Mouse (Mus musculus): ENCODE results near the gene Cmpk1. TPM values are rescaled to one million over a fixed set of nuclear protein-coding genes. Genes with fewer than 3 reads are reported as not detected.

Gene Cmpk1
- 42.8 TPM for total RNA-seq (2023)

GRCm38 (mm10) chr4:114986591-114987432 lies at the start of gene Cmpk1:
Gene Cmpk1 (minus strand): TSS chr4:114987241.

DNA sequence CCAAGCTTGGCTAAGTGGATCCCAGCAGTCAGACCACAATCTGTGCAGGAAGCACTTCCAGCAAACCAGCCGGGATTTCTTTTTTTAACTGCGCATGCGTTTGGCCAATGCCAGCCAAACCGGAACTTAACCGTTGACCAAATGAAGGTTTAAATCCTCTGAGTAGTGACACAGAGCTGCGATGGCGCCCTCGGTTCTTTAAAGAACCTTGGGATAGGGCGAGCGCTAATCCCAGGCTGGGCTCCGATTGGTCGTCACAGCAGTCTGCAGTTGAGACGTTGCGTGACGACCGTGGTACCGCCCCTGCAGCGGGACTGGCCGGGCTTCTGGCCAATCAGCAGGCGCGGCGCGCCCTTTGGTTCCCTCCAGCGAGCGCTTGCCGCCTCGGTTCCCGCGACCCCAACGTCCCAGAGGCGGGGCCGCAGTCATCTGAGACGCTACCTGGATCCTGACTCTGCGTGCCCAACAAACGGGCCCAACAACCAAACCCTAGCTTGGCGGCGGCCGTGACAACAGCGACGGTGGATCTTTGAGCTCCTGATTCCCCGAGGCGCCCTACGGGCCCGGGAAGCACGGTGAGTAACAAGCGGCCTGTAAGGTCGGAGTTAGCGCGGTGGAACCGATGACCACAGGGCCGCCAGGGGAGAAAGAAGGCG lies 12.9 kb upstream of the Cmpk1 start, which contains the start of gene Stil:
Gene Stil (plus strand): TSS at position 387 of the 656 bp plus-strand sequence.

DNA sequence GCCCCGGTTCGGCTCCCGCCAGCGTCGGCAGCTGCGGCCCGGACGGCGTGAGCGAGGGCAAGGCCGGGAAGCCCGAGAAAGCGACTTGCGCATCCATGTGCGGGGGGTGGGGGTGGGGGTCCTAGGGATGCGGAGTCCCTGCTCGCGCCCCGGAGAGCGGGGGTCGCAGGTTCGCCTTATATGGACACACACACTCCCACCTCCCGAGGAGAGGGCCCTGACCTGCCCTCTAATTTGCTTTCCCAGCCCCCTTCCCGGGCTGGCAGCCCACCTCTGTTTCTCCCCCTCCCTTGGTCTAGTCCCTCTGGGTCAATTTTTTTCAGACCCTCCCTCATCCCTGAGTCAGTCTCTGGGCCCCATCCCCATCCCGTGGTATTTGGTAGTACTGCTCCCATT lies 61.1 kb downstream of the Cmpk1 start, which contains the start of gene Foxe3:
Gene Foxe3 (minus strand): TSS at position 97 of the 396 bp plus-strand sequence.

Other genes starting within 250 kb of the Cmpk1 start
- gene Gm12830, start 165.5 kb downstream of the Cmpk1 start, total RNA-seq (2023): not detected
- gene Foxd2, start 78.4 kb downstream of the Cmpk1 start, total RNA-seq (2023): 0.65 TPM
- not detected for gene Foxe3, start 61.2 kb downstream of the Cmpk1 start, total RNA-seq (2023)
- gene Stil, start 12.9 kb upstream of the Cmpk1 start, total RNA-seq (2023): 0.62 TPM
- 0.38 TPM for gene Tal1, start 69.2 kb upstream of the Cmpk1 start, total RNA-seq (2023)
- gene Pdzk1ip1, start 101.5 kb upstream of the Cmpk1 start, total RNA-seq (2023): not detected
- not detected for gene Cyp4x1, start 147.0 kb upstream of the Cmpk1 start, total RNA-seq (2023)